Mouse (Mus musculus) embryonic fibroblast, embryonic 13.5 days (primary cell): ENCODE data around the gene Ahdc1.

Experiments
- CTCF ChIP-seq: IDR thresholded peaks from 2 replicates; pipeline ENCODE4 v1.5.1; 2011; ENCODE audit warnings: mild to moderate bottlenecking, control low read depth, low read length, moderate library complexity, borderline replicate concordance; ENCODE audit not compliant: insufficient read depth
- POLR2A ChIP-seq: IDR thresholded peaks from 2 replicates; pipeline ENCODE4 v1.6.1; 2011; ENCODE audit warnings: low read depth, mild to moderate bottlenecking, control low read depth, low read length, moderate library complexity

DNA sequence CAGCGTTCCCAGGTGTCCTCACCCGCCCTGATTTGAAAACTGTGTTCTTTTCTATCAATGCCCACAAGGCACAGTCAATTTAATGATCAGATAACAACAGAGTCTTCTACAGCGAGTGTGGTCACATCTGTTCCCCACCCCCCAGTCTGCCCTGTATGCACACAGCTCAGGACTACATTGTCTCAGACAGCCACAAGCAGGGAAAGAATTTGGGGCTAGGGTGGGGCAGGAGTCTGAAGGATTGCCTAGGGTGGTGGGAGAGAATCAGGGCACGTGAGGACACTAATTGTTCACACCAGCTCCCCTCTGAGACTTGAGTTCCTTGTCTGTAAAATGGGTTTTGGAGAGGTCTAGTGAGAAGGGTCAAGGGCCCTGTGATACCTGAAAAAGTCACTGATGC, 17.5 kb upstream of the Ahdc1 start:
- TF ChIP-seq CTCF (no peak), POLR2A (no peak)
